Mouse (Mus musculus) inflammation-experienced regulatory T-cells, adult 16 weeks (primary cell): ENCODE measurements around the gene Olfr1311. TPM values are rescaled to one million over a fixed set of nuclear protein-coding genes. Genes with fewer than 3 reads are reported as not detected.

Experiments
- polyA plus RNA-seq: library from polyadenylated mRNA; unstranded; fragments of 100-300 nt; shearing (Covaris generic); gene quantifications from one replicate; pipeline ENCODE4 v1.2.1, GENCODE M21; 2017

The Olfr1311 gene
- not detected for polyA plus RNA-seq

GRCm38 (mm10) chr2:112024312-112024711 is at the start of gene Olfr1311:
TSS of gene Olfr1311 (minus strand) at chr2:112024412.

GRCm38 (mm10) chr2:112050138-112050537 is 25.9 kb upstream of the Olfr1311 start, which contains the start of gene Olfr1312:
TSS of gene Olfr1312 (minus strand) at chr2:112050238.

GRCm38 (mm10) chr2:112012608-112013007 is 11.6 kb downstream of the Olfr1311 start, which contains the start of gene Olfr1310:
TSS of gene Olfr1310 (minus strand) at chr2:112012708.

GRCm38 (mm10) chr2:111990181-111990580 is 34.0 kb downstream of the Olfr1311 start, which contains the start of gene Olfr1309:
TSS of gene Olfr1309 (minus strand) at chr2:111990281.

Other genes starting within 250 kb of the Olfr1311 start
- not detected for gene Olfr1302, start 247.0 kb downstream of the Olfr1311 start, polyA plus RNA-seq
- not detected for gene Olfr1303, start 204.1 kb downstream of the Olfr1311 start, polyA plus RNA-seq
- not detected for gene Olfr1305, start 147.3 kb downstream of the Olfr1311 start, polyA plus RNA-seq
- not detected for gene Olfr1306, start 108.1 kb downstream of the Olfr1311 start, polyA plus RNA-seq
- gene Olfr1307, start 75.0 kb downstream of the Olfr1311 start, polyA plus RNA-seq, result 0.02 TPM
- not detected for gene Olfr1308, start 59.5 kb downstream of the Olfr1311 start, polyA plus RNA-seq
- gene Olfr1309, start 34.1 kb downstream of the Olfr1311 start, polyA plus RNA-seq, result not detected
- not detected for gene Olfr1310, start 11.7 kb downstream of the Olfr1311 start, polyA plus RNA-seq
- not detected for gene Olfr1312, start 25.8 kb upstream of the Olfr1311 start, polyA plus RNA-seq
- gene Olfr1313, start 53.4 kb upstream of the Olfr1311 start, polyA plus RNA-seq, result not detected
- gene Olfr1314, start 72.4 kb upstream of the Olfr1311 start, polyA plus RNA-seq, result not detected
- not detected for gene Olfr1315-ps1, start 91.0 kb upstream of the Olfr1311 start, polyA plus RNA-seq
- gene Olfr1316, start 110.6 kb upstream of the Olfr1311 start, polyA plus RNA-seq, result not detected
- not detected for gene Olfr1317, start 115.9 kb upstream of the Olfr1311 start, polyA plus RNA-seq
- not detected for gene Olfr1318, start 129.8 kb upstream of the Olfr1311 start, polyA plus RNA-seq
- gene Lpcat4, start 215.1 kb upstream of the Olfr1311 start, polyA plus RNA-seq, result 88.3 TPM
- not detected for gene Nutm1, start 234.9 kb upstream of the Olfr1311 start, polyA plus RNA-seq
- gene Nop10, start 237.5 kb upstream of the Olfr1311 start, polyA plus RNA-seq, result 157 TPM
- gene Slc12a6, start 241.4 kb upstream of the Olfr1311 start, polyA plus RNA-seq, result 109 TPM
- not detected for gene Gm21985, start 241.9 kb upstream of the Olfr1311 start, polyA plus RNA-seq